Mouse (Mus musculus) CD8-positive naive resting alpha-beta T cell, adult 2 months (primary cell): ENCODE results near the gene Anks4b.

Experiments used
- DNase-seq, 2 experiments: peaks; one replicate each; pipeline ENCODE4 v3.0.0; 2022; ENCODE audit warnings: low read depth in 2 of 2, low spot score in 2 of 2

Anks4b gene

DNA sequence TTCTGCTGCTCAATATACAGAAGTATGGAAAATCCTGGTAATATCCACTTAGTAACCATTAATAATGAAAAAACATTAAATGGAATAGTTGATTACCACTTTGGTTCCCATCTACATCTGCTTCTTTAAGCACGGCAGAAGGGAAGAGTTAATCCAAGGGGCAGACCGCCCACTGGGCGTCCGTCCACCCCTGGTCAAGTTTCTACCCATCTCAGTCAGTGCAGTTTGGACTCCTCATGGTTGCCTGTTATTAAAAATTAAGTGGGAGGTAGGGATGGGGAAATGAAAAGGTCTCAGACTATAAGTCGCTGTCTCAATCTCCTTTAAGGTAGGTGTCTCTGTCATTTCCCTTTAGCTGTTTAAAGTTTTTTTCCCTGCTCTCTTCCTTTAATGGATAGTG, 15.3 kb downstream of the Anks4b start:
- DNase-seq, result no peak

DNA sequence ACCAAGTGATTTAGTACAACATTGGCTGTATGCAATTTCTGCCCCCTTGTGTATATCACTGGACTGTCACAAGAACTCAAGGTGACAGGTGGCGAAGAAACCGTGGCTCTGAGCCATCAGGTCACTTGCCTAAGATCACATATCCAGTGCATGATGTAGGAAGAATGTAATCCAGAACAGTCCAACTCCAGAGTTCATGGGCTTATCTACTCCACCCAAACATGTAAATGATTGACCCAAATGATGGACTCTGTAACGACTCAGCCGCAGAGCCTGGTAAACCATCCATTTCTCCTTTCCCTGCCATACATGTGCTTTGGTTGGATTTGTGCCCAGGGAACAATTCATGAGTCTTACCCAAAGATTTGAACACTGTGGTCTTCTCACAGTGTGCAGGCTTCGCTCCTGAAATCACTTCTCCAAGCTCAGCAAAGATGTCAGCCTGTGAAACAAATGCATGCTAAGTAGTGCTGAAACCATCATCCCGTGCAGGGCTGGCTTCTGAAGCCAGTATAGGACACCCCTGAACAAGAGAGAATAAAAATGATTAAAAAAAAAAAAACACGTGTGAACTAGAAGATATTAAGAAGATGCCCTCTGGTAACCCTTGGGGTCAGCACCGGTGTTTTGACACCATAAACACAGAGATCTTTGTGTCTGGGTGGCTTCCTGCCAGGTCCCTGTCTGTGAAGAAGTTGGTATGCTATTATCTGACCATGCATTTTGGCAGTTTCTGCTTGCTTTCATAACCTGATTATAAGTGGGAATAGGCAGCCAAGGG, 15.9 kb downstream of the Anks4b start:
- no peak for DNase-seq

DNA sequence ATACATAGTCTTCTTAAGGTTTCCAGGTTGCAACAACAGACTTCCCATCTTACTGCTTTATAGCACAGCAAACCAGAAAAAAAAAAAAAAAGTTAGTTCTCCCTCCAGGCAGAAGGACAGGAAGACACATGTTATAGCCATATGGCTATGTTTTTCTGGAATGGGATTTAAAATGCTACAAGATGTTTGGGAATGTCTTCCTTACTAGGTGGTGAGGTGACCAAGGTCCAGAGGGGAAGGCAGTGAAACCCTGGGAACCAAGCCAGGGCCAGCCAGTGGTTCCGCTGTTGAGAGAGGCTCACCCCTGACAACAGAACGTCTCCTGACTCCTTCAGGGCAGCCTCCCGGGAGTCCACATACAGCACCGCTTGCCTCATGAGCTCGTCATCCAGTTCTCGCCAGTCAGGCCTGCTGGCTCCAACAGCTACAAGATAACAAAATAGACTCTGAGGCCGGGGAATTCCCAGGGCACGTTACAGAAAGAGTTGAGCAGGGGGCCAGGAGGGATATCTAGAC, 16.6 kb downstream of the Anks4b start:
- DNase-seq, result no peak

DNA sequence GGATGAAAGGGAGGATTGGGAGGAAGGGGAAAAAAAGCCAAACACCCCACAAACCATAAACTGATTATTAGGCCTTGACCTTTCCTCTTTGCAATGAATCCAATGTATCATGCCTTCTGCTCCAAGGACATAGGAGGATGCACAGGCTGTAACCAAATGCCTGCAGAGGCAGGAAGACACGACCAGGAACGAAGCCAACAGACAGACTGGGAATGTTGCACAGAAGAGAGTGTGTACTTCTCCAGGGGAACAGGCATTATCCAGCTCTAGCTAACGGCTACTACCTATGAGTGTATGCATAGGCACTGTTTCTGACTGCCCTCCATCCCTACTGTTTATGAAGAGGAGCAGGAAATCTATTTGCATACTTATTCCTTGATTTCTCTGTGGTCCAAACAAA, 18.5 kb downstream of the Anks4b start:
- no peak for DNase-seq

DNA sequence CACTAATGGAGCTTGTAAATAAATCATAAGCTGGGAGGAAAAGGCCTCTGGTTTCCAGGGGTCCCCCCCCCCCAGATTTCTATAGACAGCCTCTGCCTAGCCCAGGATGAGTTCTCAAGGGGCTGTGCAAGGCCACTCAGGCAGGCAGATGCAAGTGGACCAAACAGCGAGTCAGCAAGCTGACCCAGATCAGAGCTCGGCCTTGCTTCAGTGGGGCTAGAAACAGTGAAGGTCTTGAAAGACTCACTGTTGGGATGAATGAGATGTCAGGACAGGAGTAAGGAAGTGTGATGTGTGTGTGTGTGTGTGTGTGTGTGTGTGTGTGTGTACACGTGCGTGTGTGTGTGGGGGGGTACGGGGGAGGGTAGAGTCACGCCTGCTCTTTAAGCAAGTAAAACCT, 19.2 kb downstream of the Anks4b start:
- DNase-seq, result no peak

DNA sequence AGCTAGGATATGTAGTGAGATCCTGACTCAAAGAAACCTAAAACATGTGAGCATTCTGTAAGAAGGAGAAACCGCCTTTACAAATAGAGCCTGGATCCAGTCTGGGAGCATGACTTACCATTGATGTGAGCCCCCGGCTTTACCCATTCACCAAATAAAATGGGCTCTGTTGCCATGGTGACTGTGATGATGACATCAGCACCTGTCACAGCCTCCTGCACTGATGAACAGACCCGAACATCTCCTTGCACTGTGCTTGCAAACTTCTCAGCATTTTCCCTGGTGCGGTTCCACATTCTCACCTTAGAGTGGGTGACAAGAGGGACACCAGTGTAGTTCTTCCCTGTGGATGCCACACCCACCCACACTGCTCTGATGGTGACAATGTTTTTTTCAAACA, 21.5 kb downstream of the Anks4b start:
- no peak for DNase-seq

DNA sequence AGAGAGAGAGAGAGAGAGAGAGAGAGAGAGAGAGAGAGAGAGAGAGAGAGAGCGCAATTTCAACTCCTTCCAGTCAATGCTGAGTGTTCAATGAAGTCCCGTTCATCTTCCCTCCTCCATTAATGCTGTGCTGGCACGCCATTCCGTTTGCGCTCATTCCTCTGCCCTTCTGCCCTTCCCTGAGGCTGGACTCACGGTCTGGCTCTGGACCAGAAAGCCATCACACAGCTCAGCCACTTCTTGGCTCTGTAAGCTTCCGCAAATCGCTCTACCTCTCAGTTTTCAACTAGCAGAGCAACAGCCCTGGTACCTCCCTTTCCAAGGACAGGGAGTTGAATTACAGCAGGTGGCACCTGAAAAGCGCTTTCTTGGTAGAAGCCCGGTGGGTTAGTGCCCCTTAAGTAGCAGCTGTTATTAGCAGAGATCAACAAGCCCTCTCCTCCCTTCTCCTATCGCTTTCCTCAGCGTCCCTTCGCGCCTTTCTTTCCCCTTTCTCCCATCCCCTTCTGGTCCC, 27.6 kb downstream of the Anks4b start:
- no peak for DNase-seq

DNA sequence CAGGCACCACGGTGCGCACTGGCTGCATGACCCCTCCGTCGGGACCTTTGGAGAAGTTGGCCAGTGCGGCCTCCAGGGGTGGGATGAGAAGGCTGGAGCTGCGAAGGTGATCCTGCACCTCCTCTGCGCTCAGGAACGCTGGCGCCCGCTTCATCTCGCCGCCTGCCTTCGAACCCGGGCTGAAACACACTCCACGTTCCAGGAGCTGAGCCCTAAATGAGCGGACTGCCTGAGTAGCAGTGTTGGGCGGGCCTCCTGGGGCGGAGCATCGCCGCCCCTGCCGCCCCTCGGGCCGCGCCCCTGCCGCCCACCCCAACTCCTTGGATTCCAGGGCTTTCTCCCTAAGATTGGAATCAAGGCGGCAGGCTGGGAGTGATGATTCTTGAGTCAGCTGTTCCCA, 28.1 kb downstream of the Anks4b start, which contains the start of gene Crym:
TSS of gene Crym (minus strand) at position 341 of the 400 bp plus-strand sequence.
- DNase-seq, result no peak

DNA sequence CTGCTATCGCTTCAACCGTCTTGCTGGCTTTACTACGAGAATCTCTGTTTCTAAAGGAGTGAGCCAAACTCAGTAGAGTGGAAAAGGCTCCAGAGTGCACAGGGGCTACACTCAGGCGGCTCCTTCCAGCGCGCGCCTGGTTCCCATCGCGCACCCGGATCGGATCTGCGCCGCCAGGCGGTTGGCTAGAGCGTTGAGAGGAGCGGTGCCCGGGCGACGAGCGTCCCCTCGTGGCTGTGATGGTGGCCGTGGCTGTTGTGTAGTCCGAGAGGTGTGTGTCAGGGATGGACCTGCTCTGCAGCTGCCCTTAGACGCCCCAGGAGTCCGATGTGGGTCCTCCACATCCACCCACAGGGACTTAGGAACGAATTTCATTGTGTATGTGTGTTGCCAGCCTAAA, 30.1 kb downstream of the Anks4b start, which contains the start of gene Abca14:
TSS of gene Abca14 (plus strand) at position 173 of the 400 bp plus-strand sequence.
- no peak for DNase-seq

DNA sequence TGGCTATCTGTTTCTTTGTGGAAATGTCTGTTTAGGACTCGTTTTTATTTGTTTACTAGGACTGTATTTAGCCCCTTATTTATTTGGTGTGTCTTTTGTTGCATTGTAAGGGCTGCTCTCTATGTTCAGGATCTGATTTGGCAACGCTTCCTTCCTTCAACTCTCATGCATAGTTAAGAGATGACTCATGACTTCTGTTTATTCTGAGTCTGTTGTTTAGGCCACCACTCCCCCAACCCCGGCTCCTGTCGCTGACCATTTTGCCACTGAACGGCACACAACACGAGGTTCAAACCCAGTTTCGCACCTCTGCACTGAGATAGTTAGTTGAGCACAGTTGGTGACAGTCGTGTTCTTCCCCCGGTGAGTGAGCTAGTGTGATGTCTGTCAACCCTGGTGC, 32.3 kb downstream of the Anks4b start:
- DNase-seq, result no peak

DNA sequence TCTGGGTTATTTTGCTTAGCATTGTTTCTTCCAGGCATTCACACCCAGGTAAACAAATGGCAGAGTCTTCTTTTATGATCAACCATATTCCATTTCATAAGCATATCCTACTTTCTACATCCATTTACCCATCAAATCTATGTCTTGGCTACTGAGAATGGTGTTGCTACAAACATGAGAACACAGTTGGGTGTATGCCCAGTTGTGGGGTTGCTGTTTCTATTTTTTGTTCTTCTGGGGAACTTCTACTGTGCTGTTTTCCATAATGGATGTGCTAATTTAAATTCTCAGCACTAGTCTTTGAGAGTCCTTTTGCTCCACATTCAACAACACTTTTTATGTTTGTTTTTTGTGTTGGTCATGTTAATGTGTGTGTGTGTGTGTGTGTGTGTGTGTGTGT, 54.9 kb downstream of the Anks4b start:
- no peak for DNase-seq
